Mouse (Mus musculus) fibroblast of lung, adult 2 months (primary cell): ENCODE measurements around the gene Krtap28-13.

Experiments
- DNase-seq: peaks from one replicate; pipeline ENCODE4 v3.0.0-alpha.2; 2011; ENCODE audit warnings: low read depth

Krtap28-13 gene

DNA sequence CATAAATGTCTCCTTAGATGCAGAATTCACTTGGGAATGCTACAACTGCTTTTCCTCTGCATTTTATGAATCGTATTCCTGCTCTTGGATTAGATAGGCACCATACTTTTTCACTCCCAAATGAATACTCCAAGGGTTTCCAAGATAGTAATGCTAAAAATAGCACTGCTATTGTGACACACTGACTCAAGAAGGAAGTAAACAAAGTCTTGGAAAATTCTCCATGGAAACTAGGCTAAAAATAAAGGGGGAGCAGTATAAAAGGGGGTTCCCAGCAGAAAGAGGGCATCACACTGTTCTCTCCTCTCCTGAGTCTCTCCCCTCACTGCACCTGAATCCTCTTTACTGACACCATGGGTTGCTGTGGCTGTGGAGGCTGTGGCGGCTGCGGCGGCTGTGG is at the start of gene Krtap28-13:
Krtap28-13 (plus strand) TSS at position 288 of the 400 bp plus-strand sequence.
- DNase-seq: no peak

DNA sequence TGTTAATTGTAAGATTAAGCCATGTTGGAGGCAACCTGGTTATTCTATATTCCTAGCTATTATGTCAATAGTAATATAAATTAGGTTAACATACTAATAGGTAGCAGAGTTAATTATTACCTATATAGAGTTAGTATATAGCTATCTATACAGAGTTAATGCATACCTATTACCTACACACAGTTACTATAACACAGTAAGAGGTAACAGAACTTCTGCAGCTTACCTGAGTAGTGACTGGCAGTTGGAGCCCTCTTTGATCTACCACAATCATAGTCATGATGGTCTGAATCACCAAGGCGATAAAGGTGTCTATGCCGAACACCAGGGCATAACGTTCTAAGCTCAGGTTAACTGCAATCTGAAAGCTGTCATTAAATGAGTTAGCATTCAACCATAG is 46.3 kb upstream of the Krtap28-13 start:
- no peak for DNase-seq

DNA sequence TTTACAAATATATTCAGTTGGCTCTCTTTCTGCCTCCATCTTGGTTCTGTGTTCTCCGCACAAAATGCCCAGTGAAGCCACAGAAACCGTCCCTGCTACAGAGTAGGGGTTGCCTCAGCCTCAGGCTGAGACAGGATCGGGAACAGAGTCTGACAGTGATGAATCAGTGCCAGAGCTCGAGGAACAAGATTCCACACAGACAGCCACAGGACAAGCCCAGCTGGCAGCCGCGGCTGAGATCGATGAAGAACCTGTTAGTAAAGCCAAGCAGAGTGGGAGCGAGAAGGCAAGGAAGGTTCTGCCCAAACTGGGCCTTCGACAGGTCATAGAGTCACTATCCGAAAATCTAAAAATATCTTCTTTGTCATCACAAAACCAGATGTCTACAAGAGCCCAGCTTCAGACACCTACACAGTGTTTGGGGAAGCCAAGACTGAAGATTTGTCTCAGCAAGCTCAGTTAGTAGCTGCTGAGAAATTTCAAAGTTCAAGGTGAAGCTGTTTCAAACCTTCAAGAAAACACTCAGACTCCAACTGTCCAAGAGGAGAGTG is 45.3 kb upstream of the Krtap28-13 start:
- DNase-seq: no peak

DNA sequence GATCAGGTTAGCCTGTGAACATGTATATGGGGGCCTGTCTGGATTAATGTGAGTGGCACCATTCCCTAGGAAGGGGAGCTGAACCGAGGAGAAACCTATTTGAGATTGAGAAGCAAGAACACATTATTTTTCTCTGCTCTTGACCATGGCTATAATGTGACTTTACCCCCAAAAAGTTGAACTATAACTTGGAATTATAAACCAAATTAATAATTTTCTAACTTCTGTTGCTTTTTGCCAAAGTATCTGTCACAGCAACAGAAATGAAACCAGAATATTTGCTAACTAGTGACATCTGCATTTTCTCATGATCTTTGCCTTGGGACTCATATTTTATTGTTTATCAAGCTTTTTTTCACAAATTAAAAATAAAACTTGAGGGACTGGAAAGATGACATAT is 44.2 kb upstream of the Krtap28-13 start:
- no peak for DNase-seq

DNA sequence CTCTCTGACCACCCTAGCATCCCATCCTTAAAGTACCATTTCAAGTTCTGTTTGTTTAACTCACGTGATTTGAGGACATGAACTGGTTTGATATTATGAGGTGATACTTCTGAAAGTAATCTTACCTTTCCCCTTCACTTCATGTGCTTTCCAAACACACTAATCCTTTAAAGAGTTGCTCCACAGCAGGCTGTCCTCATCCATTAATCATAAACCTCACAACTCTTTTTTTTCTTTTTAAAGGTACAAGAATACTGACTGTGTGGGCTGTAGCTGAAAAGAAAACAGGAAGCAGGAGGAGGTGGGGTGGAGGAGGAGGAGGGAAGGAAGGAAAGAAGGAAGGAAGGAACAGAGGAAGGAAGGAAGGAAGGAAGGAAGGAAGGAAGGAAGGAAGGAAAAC is 28.8 kb upstream of the Krtap28-13 start:
- DNase-seq: no peak

DNA sequence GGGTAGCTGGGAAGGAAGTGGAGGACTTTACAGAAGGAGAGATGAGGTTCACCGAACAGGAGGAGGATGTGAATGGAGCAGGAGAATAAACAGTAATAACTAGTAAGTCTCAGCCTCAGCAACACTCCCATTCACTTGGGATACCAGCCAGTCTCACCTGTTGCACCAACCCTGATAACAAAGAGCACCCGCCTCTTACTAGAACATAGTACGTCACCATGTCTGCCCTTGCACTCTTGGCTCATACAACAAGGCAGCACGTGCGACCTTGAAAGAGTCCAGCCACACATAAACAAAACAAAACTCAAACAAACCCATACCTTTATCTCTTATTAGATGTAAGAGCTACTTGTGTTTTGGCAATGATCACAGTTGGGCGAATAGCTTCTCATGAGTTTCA is 28.2 kb upstream of the Krtap28-13 start:
- DNase-seq: no peak

DNA sequence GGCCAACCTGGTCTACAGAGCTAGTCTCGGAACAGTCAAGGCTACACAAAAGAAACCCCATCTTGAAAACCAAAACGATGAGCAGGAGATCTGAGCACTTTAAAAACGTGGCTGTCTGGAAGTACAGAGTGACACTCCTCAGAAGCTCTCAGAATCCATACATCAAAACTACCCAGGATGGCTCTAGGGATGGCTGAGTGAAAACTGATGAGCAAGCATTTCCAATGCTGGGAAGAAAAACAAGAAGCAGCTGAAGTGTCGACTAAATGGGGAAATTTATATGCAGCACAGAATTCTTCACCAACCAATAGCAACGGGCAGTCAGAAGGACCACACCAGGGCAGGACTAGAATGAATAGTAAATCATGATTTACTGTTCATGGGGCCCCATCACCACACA is 26.2 kb upstream of the Krtap28-13 start:
- DNase-seq: no peak

DNA sequence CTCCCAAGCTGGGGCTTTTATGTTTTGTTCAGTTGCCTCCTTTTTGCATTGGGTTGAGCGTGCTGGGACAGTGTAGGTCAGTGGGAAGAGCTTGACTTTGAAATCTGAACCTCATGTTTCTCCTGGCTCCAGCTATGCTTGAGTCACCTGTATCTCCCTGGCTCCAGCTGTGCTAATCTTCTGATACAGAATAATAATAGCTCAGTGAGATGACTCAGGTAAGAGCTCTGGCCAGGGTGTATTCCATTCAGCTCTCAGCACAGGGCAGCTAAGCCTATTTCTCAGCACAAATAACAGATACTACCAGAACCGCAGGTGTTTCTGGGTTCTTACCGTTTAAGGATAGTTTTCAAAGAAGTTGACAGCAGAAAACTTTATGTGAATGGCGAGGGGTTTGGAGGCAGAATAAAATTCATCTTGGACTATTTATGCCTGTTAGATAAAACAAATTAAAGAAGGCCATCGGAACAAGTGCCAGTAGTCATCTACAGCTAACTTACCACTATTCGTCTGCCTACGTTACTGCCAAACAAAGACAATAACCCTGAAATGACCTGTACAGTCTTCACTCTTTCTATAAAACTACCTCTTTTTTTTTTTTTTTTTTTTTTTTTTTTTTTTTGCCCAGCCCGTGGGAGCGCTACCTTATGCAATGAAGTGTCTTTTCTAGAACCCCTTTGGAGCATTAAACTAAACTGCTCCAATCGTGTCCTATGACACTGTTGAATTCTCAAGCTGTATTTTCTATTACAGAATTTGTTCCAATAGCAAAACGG is 23.6 kb upstream of the Krtap28-13 start:
- DNase-seq: no peak

DNA sequence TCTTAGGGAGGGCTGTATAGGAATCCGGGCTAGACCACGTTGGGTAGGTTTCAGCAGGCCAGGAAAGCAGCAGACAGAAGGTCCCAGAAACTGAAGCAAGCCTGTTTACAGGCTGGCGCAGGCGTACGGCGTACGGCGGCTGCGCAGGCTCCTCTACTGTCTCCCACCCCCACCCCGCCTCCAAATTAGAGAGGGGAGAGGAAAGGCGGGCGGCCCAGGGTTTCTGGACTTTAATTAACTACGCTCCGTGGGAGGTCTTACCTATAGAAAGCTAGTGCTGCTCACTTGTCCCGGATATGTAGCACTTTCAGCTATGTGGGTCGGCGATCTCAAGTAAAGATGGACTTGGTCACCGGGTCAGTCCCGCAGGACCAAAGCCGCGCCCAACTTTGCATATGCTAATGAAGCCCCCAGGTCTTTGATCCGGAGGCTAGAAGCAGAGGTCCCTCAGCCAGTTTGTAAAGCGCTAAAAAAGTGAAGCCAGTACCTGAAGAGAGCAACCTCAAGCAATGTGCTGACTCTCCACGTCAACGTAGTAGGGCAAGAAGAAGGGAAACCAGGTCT is 22.5 kb upstream of the Krtap28-13 start, which contains the start of gene Slc19a3:
Slc19a3 (minus strand) TSS at position 340 of the 564 bp plus-strand sequence.
- DNase-seq: peak; percentile 33

DNA sequence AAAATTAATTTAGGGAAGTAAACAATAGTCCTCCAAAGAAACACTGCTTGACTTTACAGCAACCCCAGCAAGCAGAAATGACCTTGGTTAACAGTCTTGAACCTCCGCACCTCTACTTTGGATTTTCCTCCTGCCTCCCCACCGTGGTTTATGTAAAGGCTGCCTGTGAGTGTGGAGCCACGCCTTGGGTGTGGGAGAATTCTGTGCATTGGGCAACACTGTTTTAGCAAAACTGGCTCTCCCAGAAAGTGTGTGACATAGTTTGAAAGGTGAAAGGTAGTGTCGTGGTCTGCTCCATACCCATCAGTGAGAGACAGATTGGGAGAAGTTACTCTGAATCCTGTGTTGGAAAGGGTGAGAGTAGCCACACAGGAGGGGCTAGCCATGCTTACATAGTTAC is 21.6 kb upstream of the Krtap28-13 start:
- DNase-seq: no peak

DNA sequence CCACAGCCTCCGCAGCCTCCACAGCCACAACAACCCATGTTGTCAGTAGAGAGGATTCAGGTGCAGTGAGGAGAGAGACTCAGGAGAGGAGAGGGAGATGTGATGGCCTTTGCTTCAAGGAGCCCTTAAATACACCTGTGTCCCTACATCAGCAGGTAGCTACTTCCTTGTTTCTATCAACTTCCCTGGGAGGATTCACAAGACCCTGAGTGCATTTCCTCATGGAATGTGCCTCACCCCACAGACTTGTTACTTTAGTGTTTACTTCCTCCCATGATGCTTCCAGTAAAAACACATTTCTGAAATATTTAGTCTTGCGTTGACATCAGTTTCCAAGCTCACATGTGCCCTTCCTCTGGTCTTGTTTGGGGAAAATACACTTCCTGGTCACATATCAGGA is 18.4 kb upstream of the Krtap28-13 start, which contains the start of gene Krtap28-10:
Krtap28-10 (minus strand) TSS at position 101 of the 400 bp plus-strand sequence.
- DNase-seq: no peak

DNA sequence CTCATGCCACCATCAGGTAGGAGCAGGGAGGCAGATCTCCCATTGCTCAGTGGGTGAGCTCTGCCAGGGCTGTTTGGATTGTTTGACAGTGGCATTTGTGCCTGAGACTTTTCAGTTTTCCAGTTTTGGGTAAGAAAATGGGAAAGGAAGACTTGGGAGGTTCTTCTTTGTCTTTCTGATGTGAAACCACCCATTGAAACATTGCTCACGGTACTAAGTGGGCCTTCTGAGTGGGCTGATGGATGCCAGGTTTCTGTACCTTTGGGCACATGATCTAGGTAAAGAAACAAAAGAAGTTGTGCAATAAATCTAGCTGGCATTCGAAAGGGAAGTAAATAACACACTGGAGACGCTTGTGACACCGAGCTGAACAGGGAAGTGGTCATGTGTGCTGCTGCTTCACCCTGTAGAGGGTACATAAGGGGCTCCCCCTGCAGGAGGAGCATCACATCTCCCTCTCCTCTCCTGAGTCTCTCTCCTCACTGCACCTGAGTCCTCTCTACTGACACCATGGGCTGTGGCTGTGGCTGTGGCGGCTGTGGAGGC is 15.8 kb upstream of the Krtap28-13 start, which contains the start of gene Gm47969:
Gm47969 (plus strand) TSS at position 51 of the 546 bp plus-strand sequence.
- no peak for DNase-seq

DNA sequence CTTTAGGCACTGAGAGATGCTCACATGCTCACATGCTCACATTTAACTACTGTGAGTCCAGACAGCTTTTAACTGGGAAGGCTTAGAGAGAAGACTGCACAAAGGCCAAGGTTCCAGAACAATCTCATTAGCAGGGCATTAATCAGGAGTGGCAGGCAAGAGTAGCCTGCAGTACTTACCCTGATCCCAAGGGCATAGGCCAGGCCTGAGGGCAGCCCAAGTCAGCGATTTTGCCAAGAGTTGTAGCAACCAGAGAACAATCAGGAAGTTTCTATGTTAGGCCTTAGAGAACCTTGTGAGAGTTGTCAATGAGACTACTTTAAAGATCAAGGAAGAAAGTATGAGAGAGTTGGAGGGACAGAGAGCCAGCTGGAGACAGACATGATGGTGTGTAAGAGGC is 2.2 kb upstream of the Krtap28-13 start:
- no peak for DNase-seq

DNA sequence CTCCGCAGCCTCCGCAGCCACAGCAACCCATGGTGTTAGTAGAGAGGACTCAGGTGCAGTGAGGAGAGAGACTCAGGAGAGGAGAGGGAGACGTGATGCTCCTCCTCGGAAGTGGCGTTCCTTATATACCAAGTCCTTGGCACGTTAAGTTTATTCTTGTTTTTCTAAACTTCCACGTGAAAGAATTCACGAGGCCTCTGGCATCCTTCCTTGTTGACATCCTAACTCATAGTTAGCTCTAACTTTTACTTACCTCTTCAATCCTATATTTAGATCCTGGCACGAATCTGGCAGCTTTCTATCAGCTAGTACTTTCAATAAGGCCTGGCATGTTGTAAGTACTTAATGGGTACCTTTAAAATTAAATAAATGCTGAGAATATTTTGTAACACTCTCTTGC is 1.5 kb upstream of the Krtap28-13 start, which contains the start of gene A030005K14Rik:
A030005K14Rik (minus strand) TSS at position 101 of the 400 bp plus-strand sequence.
- DNase-seq: no peak

DNA sequence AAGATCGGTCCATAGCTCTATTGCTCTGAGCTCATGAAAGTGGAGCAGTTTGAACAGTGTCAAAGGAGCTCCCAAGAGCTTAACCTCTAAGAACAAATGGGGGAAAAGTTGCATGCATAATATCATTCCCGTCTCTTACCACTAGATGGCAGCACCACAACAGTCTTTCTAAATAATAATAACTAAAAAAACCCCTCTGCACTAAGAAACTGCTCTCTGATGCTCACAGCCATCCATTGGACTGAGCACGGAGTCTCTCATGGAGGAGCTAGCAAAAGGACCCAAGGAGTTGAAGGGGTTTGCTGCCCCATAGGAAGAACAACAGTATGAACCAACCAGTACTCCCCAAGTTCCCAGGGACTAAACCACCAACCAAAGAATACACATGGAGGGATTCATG is 4.1 kb downstream of the Krtap28-13 start:
- peak; percentile 46 for DNase-seq

DNA sequence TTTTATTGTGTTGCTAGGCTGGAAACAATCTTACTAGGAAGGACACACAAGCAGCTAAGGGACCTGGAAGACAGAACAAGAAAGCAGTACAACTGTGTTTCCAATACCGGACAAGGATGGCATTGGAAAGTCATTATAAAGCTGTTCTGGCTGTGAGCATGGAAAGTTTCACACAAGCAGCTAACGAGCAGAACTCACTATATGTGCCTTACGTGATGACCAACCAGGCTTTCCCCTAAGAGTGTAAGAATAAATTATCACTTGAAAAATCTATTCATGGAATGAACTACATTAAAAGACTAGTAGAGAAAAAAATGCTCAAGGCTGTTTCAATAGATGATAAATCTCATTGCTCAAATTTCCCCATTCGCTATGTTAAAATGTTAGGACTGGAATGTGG is 5.8 kb downstream of the Krtap28-13 start:
- no peak for DNase-seq

DNA sequence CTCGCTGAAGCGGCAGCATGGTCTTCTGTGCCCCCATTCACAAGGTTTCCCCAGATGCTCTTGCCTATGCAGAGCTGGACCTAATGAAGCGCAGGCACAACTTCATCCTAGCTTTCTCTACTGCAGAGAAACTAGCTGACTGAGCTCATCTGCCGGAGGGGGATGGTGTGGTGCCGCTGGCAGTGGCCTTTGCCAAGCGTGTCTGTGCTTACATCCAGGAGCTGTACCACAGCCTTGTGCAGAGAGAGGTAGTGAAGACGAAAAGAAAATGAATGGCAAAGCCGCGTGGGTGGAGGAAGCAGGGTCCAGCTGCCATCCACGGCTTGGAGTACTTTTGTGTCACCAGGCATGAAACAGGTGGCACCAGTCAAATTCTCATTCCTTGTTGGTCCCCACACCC is 6.5 kb downstream of the Krtap28-13 start:
- DNase-seq: no peak

DNA sequence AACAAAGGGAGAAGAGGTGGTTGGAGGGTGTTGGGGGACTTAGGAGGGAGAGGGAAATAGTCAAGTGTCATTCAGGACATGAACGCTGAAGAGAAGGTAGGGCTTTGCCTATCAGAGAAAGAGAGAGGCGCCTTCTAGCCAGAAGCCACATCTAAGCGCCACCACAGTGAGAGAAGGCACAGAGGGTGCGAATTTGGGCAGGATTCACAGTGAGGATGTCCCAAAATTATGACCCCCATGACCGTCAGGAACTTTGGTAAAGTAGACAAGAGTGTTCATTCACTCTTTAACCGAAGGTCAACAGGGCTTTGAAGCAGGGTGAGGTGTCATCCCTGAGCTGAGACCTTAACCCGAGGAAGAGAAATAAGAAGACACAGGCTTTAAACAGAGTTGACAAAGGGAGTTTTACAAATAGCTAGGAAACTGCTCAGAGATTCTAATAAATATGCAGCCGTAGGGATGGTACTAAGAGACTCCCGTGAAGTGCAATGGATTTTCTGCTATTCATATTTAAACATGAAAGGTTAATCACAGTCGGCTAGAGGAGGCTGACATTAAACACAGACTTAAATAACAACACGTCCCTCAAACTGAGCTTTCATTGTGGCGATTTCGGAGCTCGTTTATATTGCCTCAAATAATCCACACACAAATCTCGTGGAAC is 14.9 kb downstream of the Krtap28-13 start:
- DNase-seq: no peak

DNA sequence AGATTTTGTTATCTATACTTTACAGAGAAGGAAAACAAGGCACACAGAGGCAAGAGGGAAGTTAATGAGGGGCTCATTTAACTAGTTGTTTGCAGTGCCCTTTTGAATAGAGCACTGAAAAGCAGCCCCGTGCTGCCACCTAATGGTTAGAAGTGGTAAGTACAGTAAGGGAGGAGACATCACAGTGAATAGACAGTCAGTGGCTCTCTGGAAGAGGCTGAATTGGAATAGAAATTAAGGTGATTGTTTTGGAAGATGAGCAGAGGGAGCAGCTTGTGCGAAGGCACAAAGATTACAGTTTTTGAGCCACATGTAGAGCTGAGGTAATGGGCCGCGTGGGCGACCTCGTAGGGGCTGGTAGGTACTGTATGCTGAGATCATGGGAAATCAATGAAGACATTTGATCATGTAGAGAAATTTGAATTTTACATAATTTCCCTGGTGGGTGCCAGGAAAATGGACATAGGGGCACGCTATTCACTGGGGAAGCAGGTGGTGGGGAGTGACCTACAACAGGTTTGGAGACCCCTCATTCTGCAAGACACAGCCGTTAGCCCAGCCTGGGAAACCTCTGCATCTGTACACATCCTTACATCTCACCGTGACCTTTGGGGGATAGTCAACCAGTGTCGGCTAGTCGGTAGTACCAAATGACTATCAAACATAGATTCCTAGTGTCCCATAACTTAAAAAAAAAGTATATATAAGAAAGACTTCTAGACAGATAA is 15.6 kb downstream of the Krtap28-13 start:
- DNase-seq: no peak

DNA sequence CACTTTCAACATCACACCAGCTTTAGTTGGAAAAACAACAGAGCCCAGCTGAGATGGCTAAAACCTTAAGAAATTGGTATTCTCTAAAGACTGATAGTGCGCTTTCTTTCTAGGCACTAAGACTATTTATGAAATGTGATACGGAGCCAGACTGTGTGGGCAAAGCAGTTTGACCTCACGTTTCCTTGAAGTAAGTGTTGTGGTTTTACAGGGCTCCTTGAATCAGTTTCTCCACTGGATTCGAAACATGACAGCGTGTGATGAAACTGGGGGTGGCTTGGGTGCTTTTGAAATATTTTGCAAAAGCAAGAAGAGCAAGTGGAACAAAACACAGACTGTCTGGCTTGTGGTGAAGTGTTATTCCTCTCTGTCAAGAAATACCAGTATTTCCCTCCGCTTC is 16.3 kb downstream of the Krtap28-13 start:
- DNase-seq: peak; percentile 43

DNA sequence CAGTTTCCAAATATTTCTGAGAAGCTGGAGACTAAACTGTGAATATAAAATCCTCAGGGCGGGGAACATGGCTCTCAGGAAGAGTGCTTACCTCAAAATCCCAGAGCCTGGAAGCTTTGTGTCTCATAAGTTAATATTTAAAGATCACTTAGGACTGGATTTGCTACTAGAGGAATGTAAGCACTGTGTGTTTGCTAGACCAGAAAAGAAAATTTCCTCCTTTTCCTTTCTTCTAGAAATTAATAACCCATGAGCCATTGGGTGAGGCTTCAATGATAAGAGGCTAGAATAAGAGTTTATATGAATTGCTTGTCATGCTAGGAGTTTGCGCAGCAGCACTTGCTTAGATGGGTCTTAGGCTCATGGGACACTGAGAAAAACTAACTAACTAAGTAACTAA is 24.1 kb downstream of the Krtap28-13 start:
- no peak for DNase-seq

DNA sequence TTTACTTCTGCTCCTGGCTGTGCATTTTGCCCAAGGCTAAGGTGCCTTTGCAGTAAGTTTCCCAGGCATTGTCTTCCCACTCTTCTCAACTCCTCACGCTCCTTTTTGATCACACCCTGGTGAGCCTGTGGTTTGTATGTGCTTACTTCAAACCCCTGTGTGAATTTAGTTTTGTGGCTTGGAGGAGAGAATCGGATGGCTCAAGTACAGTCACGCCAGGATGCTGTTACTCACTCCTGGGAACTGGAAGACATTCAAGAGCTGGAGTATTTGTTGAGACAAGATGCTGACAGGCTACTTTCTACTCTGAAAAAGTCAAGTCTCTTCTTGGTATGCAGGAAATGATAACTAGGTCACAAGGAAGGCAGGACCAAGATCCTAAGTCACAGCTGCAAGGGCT is 30.5 kb downstream of the Krtap28-13 start:
- DNase-seq: peak; percentile 86
